Mouse (Mus musculus) midbrain, embryonic 15.5 days (tissue): ENCODE measurements around the gene Srgap3. TPM values are rescaled to one million over a fixed set of nuclear protein-coding genes. Genes with fewer than 3 reads are reported as not detected.

Source experiments
- ATAC-seq: fragments of 200-750 bp; cut with Nextera tagmentation; replicated peaks from 2 replicates; pipeline ENCODE4 v1.8.0; 2017; ENCODE audit warnings: moderate TSS enrichment
- H3K27ac ChIP-seq: fragments of 300-500 bp; sonication (generic); 2 replicates; pipeline ENCODE4 v1.5.1; 2015; ENCODE audit warnings: mild to moderate bottlenecking, inconsistent platforms
- H3K27me3 ChIP-seq: fragments of 300-500 bp; sonication (generic); replicated peaks from 2 replicates; pipeline ENCODE4 v1.6.1; 2015; ENCODE audit warnings: inconsistent platforms
- H3K36me3 ChIP-seq: fragments of 300-500 bp; sonication (generic); replicated peaks from 2 replicates; pipeline ENCODE4 v1.6.1; 2015; ENCODE audit warnings: inconsistent platforms
- H3K4me1 ChIP-seq: fragments of 300-500 bp; sonication (generic); 2 replicates; pipeline ENCODE4 v1.6.1; 2015; ENCODE audit warnings: inconsistent platforms
- H3K4me2 ChIP-seq: fragments of 300-500 bp; sonication (generic); 2 replicates; pipeline ENCODE4 v1.6.1; 2015; ENCODE audit warnings: inconsistent platforms, mild to moderate bottlenecking, moderate library complexity
- H3K4me3 ChIP-seq: fragments of 300-500 bp; sonication (generic); 2 replicates; pipeline ENCODE4 v1.5.1; 2015; ENCODE audit warnings: mild to moderate bottlenecking, inconsistent platforms
- H3K9ac ChIP-seq: fragments of 300-500 bp; sonication (generic); 2 replicates; pipeline ENCODE4 v1.6.1; 2015; ENCODE audit warnings: mild to moderate bottlenecking, inconsistent platforms
- H3K9me3 ChIP-seq: fragments of 300-500 bp; sonication (generic); 2 replicates; pipeline ENCODE4 v1.6.1; 2016; ENCODE audit warnings: inconsistent platforms
- WGBS: fragments of 180-500 bp; shearing (Covaris S2); methylation state at CpG from one replicate; pipeline ENCODE4 v1.1.7; 2015; ENCODE audit warnings: mixed read lengths; 5-methylcytosine and 5-hydroxymethylcytosine counted together
- polyA plus RNA-seq: library from polyadenylated mRNA; unstranded; fragments of >200 nt; fragmentation: Nextera tagmentation; extraction: Ambion mirVana; gene quantifications from 2 replicates; pipeline ENCODE4 v1.2.1, GENCODE M21; 2015

Gene Srgap3
- polyA plus RNA-seq, 1 experiment from 2014 or later = 44.6 TPM

- Histone ChIP-seq H3K27ac (no peak overlapping the region), H3K4me2 (no peak overlapping the region), H3K4me1 (peaks cover 10% of the 10 kb centered on the region), H3K9me3 (no peaks in the 10 kb centered on the region), H3K4me3 (no peak overlapping the region), H3K27me3 (no peaks in the 10 kb centered on the region), H3K9ac (no peak overlapping the region), H3K36me3 (no peaks in the 10 kb centered on the region)
- WGBS = 0% methylated on average over 1 of the region's 1 CpGs
- no peak for ATAC-seq
Measured at GRCm38 (mm10) chr6:112700392-112700791, 246.7 kb downstream of the Srgap3 start.

- Histone ChIP-seq H3K27ac (no peak overlapping the region), H3K9me3 (no peaks in the 10 kb centered on the region), H3K9ac (no peak overlapping the region), H3K4me2 (no peak overlapping the region), H3K4me3 (no peak overlapping the region), H3K4me1 (peaks cover 10% of the 10 kb centered on the region), H3K27me3 (no peaks in the 10 kb centered on the region), H3K36me3 (no peaks in the 10 kb centered on the region)
- ATAC-seq = no peak
- 64% methylated on average over 1 of the region's 1 CpGs for WGBS
Measured at GRCm38 (mm10) chr6:112699115-112699514, 248.0 kb downstream of the Srgap3 start.

GRCm38 (mm10) chr6:112696056-112696950 is 250.8 kb downstream of the Srgap3 start, which contains the start of gene Rad18:
Gene Rad18 (minus strand): TSS chr6:112696686.
- no peaks in the 10 kb centered on the region for H3K9me3 ChIP-seq
- no peaks in the 10 kb centered on the region for H3K36me3 ChIP-seq
- H3K9ac ChIP-seq = peak within 1 kb of the TSS; percentile 54
- under 1% methylated on average over 77 of the region's 77 CpGs for WGBS
- H3K4me2 ChIP-seq = peak within 1 kb of the TSS; percentile 85
- H3K4me1 ChIP-seq = peaks cover 10% of the 10 kb centered on the region
- H3K4me3 ChIP-seq = peak within 1 kb of the TSS; percentile 83
- ATAC-seq = peak; percentile 95
- no peaks in the 10 kb centered on the region for H3K27me3 ChIP-seq
- no peak within 1 kb of the TSS for H3K27ac ChIP-seq

GRCm38 (mm10) chr6:112694492-112694891 is 252.6 kb downstream of the Srgap3 start:
- no peak overlapping the region for H3K27ac ChIP-seq
- no peaks in the 10 kb centered on the region for H3K27me3 ChIP-seq
- WGBS = 94% methylated on average over 5 of the region's 5 CpGs
- no peaks in the 10 kb centered on the region for H3K9me3 ChIP-seq
- ATAC-seq = no peak
- peaks cover 10% of the 10 kb centered on the region for H3K4me1 ChIP-seq
- H3K9ac ChIP-seq = no peak overlapping the region
- H3K36me3 ChIP-seq = no peaks in the 10 kb centered on the region
- no peak overlapping the region for H3K4me2 ChIP-seq
- H3K4me3 ChIP-seq = no peak overlapping the region

GRCm38 (mm10) chr6:112691523-112691922 is 255.5 kb downstream of the Srgap3 start:
- H3K4me1 ChIP-seq = peaks cover 7% of the 10 kb centered on the region
- WGBS = 97% methylated on average over 1 of the region's 1 CpGs
- no peaks in the 10 kb centered on the region for H3K9me3 ChIP-seq
- no peak overlapping the region for H3K4me3 ChIP-seq
- H3K4me2 ChIP-seq = no peak overlapping the region
- H3K36me3 ChIP-seq = no peaks in the 10 kb centered on the region
- H3K27me3 ChIP-seq = no peaks in the 10 kb centered on the region
- H3K9ac ChIP-seq = no peak overlapping the region
- ATAC-seq = no peak
- H3K27ac ChIP-seq = no peak overlapping the region

- H3K4me1 ChIP-seq = no peaks in the 10 kb centered on the region
- H3K4me2 ChIP-seq = no peak overlapping the region
- H3K4me3 ChIP-seq = no peak overlapping the region
- no peaks in the 10 kb centered on the region for H3K9me3 ChIP-seq
- no peak overlapping the region for H3K9ac ChIP-seq
- H3K27ac ChIP-seq = no peak overlapping the region
- H3K36me3 ChIP-seq = no peaks in the 10 kb centered on the region
- 94% methylated on average over 3 of the region's 3 CpGs for WGBS
- ATAC-seq = no peak
- no peaks in the 10 kb centered on the region for H3K27me3 ChIP-seq
Measured at GRCm38 (mm10) chr6:112688033-112688432, 259.0 kb downstream of the Srgap3 start.

- no peak overlapping the region for H3K27ac ChIP-seq
- ATAC-seq = no peak
- H3K9me3 ChIP-seq = no peaks in the 10 kb centered on the region
- no peak overlapping the region for H3K4me2 ChIP-seq
- no peak overlapping the region for H3K4me3 ChIP-seq
- H3K9ac ChIP-seq = no peak overlapping the region
- no peaks in the 10 kb centered on the region for H3K4me1 ChIP-seq
- H3K36me3 ChIP-seq = no peaks in the 10 kb centered on the region
- H3K27me3 ChIP-seq = no peaks in the 10 kb centered on the region
- WGBS = 89% methylated on average over 7 of the region's 7 CpGs
Measured at GRCm38 (mm10) chr6:112686485-112686884, 260.6 kb downstream of the Srgap3 start.

- Histone ChIP-seq H3K27me3 (no peaks in the 10 kb centered on the region), H3K9ac (no peak overlapping the region), H3K4me1 (no peaks in the 10 kb centered on the region), H3K4me2 (no peak overlapping the region), H3K27ac (no peak overlapping the region), H3K4me3 (no peak overlapping the region), H3K9me3 (no peaks in the 10 kb centered on the region), H3K36me3 (no peaks in the 10 kb centered on the region)
- ATAC-seq = no peak
- WGBS = 90% methylated on average over 2 of the region's 2 CpGs
Measured at GRCm38 (mm10) chr6:112684065-112684464, 263.0 kb downstream of the Srgap3 start.

Other genes starting within 250 kb of the Srgap3 start
- gene Thumpd3, start 99.0 kb upstream of the Srgap3 start, polyA plus RNA-seq = 54.1 and 56.2 TPM in 2 replicates
- 46.8 and 47.1 TPM in 2 replicates for gene Setd5, start 130.1 kb upstream of the Srgap3 start, polyA plus RNA-seq
- 75.6 and 80.7 TPM in 2 replicates for gene Lhfpl4, start 248.1 kb upstream of the Srgap3 start, polyA plus RNA-seq